Mouse (Mus musculus) ES-E14 (cell line): ENCODE results near the gene Slc10a1.

ENCODE experiments used
- HCFC1 ChIP-seq: IDR thresholded peaks from 2 replicates; pipeline ENCODE4 v1.6.1; 2012; ENCODE audit warnings: low read length, inconsistent platforms, borderline replicate concordance; ENCODE audit not compliant: insufficient read depth
- MAFK ChIP-seq: IDR thresholded peaks from 2 replicates; pipeline ENCODE4 v1.6.1; 2014; ENCODE audit warnings: mild to moderate bottlenecking, low read depth, low read length, inconsistent platforms; ENCODE audit not compliant: insufficient read depth
- ZNF384 ChIP-seq: IDR thresholded peaks from 2 replicates; pipeline ENCODE4 v1.6.1; 2012; ENCODE audit warnings: low read depth, low read length, inconsistent platforms

GRCm38 (mm10) chr12:80944204-80944603 lies 24.3 kb downstream of the Slc10a1 start:
- no peak for TF ChIP-seq MAFK
- no peak for TF ChIP-seq ZNF384
- TF ChIP-seq HCFC1 = no peak
